Mouse (Mus musculus): ENCODE results near the gene Fbxo46. TPM values are rescaled to one million over a fixed set of nuclear protein-coding genes. Genes with fewer than 3 reads are reported as not detected.
A peak's percentile ranks its signal among the peaks of the same experiment; 100 is the strongest.

The Fbxo46 gene
- polyA plus RNA-seq, 1 experiment from 2014 or later = 20.9 TPM

DNA sequence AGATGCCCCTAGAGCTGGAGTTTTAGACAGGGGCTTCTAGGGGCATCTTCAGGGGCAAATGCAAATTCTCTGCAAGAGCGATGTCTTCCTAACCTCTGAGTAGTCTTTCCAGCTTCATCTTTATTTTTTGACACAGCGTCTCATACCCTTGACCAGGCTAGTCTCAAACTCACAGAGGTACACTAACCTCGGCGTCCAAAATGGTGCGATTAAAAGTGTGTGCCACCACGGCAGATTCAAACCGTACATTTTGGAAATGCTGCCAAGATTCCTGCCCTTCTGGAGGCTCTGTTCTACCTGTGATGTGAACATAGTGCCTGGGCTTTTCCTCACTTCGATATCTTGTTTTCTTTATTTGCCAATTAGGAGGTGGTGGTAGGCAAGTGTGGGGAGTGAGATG is 576 bp upstream of the Fbxo46 start:
- Histone ChIP-seq H3K4me1 (peaks cover 17% of the 10 kb centered on the region), H3K9me3 (replicated peaks) (peaks cover 8% of the 10 kb centered on the region; the same call in 1 of the 2 replicates), H3K4me2 (replicated peaks) (no peak overlapping the region), H3K4me3 (no peak overlapping the region), H3K9ac (no peak overlapping the region), H3K27me3 (peaks cover 12% of the 10 kb centered on the region; the same call in 1 of the 2 replicates), H3K27ac (no peak overlapping the region), H3K36me3 (no peaks in the 10 kb centered on the region)
- ATAC-seq (ENCODE audit: low FRiP score) = peak; percentile 44; the same call in 1 of the 2 replicates
- WGBS = 92% methylated on average over 8 of the region's 8 CpGs

DNA sequence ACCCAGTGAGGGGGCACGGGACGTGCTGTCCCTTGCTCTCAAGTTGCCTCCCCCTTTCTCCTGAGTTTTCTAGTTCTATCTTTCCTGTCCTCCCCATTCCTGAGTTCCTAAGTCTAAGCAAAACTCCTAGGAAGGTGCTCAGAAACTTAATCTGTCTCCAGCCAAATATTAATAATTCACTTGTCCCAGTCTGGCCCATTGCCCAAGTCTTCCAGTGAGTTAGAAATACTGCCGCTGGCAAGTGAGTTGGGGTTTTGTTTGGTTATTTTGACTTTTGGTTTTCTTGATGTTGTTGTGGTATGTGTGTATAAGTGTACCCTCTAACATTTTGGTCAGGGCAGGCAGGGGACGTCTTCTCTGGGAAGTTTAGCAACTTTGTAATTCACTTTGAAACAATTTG is 2.0 kb downstream of the Fbxo46 start:
- H3K9ac ChIP-seq = no peak overlapping the region
- no peaks in the 10 kb centered on the region for H3K36me3 ChIP-seq
- no peak overlapping the region for H3K27ac ChIP-seq
- H3K27me3 ChIP-seq = peaks cover 12% of the 10 kb centered on the region; the same call in 1 of the 2 replicates
- H3K4me2 ChIP-seq (replicated peaks) = no peak overlapping the region
- H3K4me1 ChIP-seq = peaks cover 17% of the 10 kb centered on the region
- 87% methylated on average over 4 of the region's 4 CpGs for WGBS
- no peak for ATAC-seq (ENCODE audit: low FRiP score)
- peaks cover 8% of the 10 kb centered on the region; the same call in 1 of the 2 replicates for H3K9me3 ChIP-seq (replicated peaks)
- H3K4me3 ChIP-seq = no peak overlapping the region

DNA sequence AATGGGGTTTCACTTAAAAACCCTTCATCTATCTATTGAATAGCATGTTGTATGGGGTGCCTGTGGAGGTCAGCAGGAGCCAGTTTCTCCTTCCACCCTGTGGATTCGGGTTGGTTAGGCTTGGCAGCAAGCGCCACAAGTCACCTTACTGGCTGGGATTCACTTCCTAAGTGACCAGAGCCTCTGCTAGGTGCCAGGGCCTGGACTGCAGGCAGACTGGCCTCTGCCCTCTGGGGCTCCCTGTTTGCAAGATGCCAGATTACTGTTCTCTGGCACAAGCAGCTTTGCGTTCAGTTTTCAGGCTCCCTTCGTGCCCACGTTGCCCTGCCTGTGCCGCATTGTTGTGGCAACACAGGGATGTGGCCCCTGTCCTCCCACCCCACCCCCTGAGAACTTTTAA is 5.1 kb downstream of the Fbxo46 start:
- 85% methylated on average over 6 of the region's 6 CpGs for WGBS
- Histone ChIP-seq H3K9ac (no peak overlapping the region), H3K27ac (0 out of 2 replicates have a peak overlapping the region, but pooled peaks have one; percentile 5), H3K4me1 (peaks cover 12% of the 10 kb centered on the region), H3K36me3 (0 out of 2 replicates have a peak, but pooled peaks cover 6% of the 10 kb centered on the region), H3K4me2 (replicated peaks) (no peak overlapping the region), H3K4me3 (no peak overlapping the region), H3K9me3 (replicated peaks) (no peaks in the 10 kb centered on the region), H3K27me3 (no peaks in the 10 kb centered on the region)
- no peak for ATAC-seq (ENCODE audit: low FRiP score)

DNA sequence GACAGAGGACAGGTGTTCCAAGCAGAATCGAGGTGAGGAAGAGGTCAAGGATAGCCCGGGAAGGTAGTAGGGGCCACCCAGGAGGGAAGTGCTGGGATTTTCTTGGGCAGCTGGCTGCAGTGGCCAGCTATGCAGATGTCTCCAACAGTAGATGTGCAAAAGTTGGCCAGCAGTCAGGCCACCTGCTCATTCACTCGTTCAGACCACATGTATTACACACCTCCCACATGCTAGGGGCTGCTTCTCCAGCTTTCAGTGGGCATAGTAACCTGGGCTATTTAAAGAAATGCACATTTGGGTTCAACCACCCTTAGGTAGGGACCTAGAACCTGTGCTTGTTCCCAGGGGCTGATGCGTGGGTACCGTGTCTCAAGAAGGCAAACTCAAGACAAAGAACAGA is 8.1 kb downstream of the Fbxo46 start:
- Histone ChIP-seq H3K4me2 (replicated peaks) (no peak overlapping the region), H3K27me3 (no peaks in the 10 kb centered on the region), H3K9me3 (replicated peaks) (no peaks in the 10 kb centered on the region), H3K4me3 (no peak overlapping the region), H3K36me3 (0 out of 2 replicates have a peak, but pooled peaks cover 6% of the 10 kb centered on the region), H3K27ac (no peak overlapping the region), H3K4me1 (peaks cover 14% of the 10 kb centered on the region; the same call in 1 of the 2 replicates), H3K9ac (no peak overlapping the region)
- WGBS = 89% methylated on average over 5 of the region's 5 CpGs
- no peak for ATAC-seq (ENCODE audit: low FRiP score)

DNA sequence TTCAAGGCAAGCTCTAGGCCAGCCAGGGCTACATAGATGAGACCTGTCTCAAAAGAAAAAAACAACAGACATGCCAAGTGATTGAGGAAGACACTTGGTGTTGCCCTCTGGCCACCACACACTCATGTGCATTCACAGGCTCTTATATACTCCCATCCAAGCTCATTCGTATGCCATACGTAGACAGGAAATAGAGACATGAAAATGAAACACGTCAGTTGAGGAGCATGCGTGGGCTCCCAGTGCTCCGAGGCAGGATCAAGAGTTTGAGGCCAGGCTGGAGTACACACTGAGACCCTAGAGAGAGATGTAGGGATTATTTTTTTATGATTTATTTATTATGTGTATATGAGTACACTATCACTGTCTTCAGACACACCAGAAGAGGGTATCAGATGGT is 9.7 kb downstream of the Fbxo46 start:
- WGBS = 93% methylated on average over 5 of the region's 5 CpGs
- ATAC-seq (ENCODE audit: low FRiP score) = no peak
- H3K9ac ChIP-seq = no peak overlapping the region

DNA sequence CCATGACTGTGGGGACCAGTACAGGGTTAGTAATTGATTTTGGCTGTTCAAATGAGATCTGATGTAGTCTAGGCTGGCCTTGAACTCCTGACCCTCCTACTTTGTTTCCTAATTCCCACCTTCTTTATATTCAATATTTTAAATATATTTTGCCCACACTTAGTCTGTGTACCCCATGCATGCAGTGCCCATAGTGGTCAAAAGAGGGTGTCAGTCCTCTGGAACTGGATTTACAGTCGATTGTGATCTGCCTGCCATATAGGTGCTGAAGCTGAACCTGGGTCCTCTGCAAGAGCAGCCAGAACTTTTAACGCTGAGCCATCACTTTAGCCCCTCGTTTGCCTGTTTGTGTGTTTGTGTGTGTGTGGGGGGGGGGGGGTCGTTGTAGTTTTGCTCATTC is 11.0 kb downstream of the Fbxo46 start:
- Histone ChIP-seq H3K9me3 (replicated peaks) (no peaks in the 10 kb centered on the region), H3K4me3 (peak overlapping the region; percentile 36), H3K36me3 (peaks cover 18% of the 10 kb centered on the region), H3K27ac (peak overlapping the region; percentile 92), H3K9ac (peak overlapping the region; percentile 48), H3K4me1 (peaks cover 14% of the 10 kb centered on the region; the same call in 1 of the 2 replicates), H3K27me3 (no peaks in the 10 kb centered on the region), H3K4me2 (replicated peaks) (peak overlapping the region; percentile 57)
- 36% methylated on average over 4 of the region's 4 CpGs for WGBS
- ATAC-seq (ENCODE audit: low FRiP score) = peak; percentile 16; the same call in 1 of the 2 replicates

More for the DNA sequence above, 9.7 kb downstream of the Fbxo46 start:
- no peak overlapping the region for H3K4me2 ChIP-seq (replicated peaks)
- H3K4me1 ChIP-seq = peaks cover 14% of the 10 kb centered on the region; the same call in 1 of the 2 replicates
- no peaks in the 10 kb centered on the region for H3K27me3 ChIP-seq
- no peaks in the 10 kb centered on the region for H3K9me3 ChIP-seq (replicated peaks)
- no peak overlapping the region for H3K27ac ChIP-seq
- 0 out of 2 replicates have a peak, but pooled peaks cover 6% of the 10 kb centered on the region for H3K36me3 ChIP-seq
- H3K4me3 ChIP-seq = no peak overlapping the region

DNA sequence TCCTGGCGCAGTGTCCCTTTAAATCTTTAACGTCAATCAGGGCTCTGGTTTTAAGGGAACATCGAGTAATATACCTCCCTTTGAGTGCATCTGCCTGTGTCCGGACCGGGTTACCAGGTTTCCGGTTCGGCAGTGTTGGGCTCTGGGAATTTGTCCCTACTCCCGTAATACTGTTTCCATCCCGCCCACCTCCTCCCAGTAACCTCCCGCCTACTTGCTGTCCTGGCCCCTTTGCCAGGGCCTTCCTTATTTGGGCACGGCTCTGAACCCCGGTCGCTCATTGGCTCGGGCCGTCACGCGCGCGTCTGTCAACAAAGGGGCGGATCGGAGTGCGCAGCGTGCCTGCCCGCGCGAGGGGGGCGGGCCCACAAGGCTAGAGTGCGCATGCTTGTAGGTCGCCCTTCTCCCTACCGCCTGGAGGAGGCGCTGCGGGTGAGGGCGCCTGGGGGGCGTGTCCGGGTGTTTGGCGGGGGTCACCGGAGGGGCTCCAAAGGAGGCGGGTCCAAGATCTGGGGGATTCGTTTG is 11.7 kb downstream of the Fbxo46 start:
- Histone ChIP-seq H3K36me3 (peaks cover 25% of the 10 kb centered on the region), H3K27me3 (no peaks in the 10 kb centered on the region), H3K27ac (peak overlapping the region; percentile 92), H3K9me3 (replicated peaks) (no peaks in the 10 kb centered on the region), H3K4me3 (peak overlapping the region; percentile 36), H3K9ac (peak overlapping the region; percentile 48), H3K4me2 (replicated peaks) (peak overlapping the region; percentile 57), H3K4me1 (peaks cover 14% of the 10 kb centered on the region; the same call in 1 of the 2 replicates)
- WGBS = under 1% methylated on average over 39 of the region's 39 CpGs
- ATAC-seq (ENCODE audit: low FRiP score) = peak; percentile 98

DNA sequence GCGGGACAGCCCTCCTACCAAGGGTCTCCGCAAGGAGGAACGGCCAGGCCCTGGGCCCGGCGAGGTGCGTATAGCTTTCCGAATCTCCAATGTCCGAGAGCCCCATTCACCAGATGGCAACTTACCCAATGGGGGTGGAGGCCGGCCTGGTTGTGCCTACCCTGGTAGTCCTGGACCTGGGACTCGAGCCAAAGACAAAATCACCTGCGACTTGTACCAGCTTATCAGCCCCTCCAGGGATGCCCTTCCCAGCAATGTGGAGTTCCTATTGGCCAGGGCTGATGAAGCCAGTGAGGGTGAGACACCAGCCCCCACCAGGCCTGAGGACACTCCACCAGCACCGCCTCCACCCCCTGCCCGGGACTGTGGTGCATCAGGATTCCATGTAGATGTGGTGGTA is 16.5 kb downstream of the Fbxo46 start:
- Histone ChIP-seq H3K27ac (no peak overlapping the region), H3K9ac (no peak overlapping the region), H3K36me3 (peaks cover 60% of the 10 kb centered on the region), H3K4me1 (peaks cover 5% of the 10 kb centered on the region; the same call in 1 of the 2 replicates), H3K4me3 (no peak overlapping the region), H3K4me2 (replicated peaks) (no peak overlapping the region), H3K27me3 (no peaks in the 10 kb centered on the region), H3K9me3 (replicated peaks) (no peaks in the 10 kb centered on the region)
- no peak for ATAC-seq (ENCODE audit: low FRiP score)
- whole genome bisulfite sequencing = 97% methylated on average over 13 of the region's 13 CpGs

DNA sequence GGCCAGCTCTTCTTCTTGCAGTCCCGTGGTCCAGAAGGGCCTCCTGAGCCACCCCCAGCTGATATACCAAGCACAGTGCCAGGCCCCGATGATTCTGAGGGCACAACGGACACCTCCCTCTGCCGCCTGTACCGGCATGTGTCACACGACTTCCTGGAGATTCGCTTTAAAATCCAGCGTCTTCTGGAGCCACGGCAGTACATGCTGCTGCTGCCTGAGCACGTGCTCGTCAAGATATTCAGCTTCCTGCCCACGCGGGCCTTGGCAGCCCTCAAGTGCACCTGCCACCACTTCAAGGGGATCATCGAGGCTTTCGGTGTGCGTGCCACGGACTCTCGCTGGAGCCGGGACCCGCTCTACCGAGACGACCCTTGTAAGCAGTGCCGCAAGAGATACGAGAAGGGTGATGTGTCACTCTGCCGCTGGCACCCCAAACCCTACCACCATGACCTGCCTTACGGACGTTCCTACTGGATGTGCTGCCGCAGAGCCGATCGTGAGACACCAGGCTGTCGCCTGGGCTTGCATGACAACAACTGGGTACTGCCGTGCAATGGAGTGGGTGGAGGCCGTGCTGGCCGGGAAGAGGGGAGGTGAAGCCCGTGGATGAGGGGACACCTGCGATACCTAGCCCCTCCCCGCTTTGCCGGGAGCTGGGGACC is 17.1 kb downstream of the Fbxo46 start:
- Histone ChIP-seq H3K27me3 (no peaks in the 10 kb centered on the region), H3K4me2 (replicated peaks) (no peak overlapping the region), H3K4me1 (peaks cover 4% of the 10 kb centered on the region; the same call in 1 of the 2 replicates), H3K4me3 (no peak overlapping the region), H3K9me3 (replicated peaks) (no peaks in the 10 kb centered on the region), H3K9ac (no peak overlapping the region), H3K36me3 (peaks cover 66% of the 10 kb centered on the region), H3K27ac (0 out of 2 replicates have a peak overlapping the region, but pooled peaks have one; percentile 12)
- 92% methylated on average over 38 of the region's 38 CpGs for WGBS
- no peak for ATAC-seq (ENCODE audit: low FRiP score)

DNA sequence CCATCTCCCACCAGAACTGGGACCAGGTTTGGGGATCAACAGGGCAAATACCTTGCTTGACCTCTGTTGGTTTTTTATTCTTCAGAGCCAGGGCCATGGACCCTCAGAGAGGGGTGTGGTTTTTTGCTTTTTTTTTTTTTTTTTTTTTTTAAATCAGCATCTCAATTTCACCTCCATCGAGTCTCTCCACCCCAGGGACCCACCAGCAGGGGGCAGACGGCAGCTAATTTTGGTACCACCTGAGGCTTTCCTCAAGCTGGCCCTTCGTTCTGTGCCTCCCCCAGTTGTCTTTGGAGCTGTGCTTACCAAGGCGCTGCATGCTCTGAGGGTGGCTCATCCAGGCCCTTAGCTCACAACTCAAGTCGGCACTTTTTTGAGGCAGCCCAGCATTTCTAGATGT is 17.7 kb downstream of the Fbxo46 start:
- 55% methylated on average over 5 of the region's 5 CpGs for WGBS
- H3K4me1 ChIP-seq = no peaks in the 10 kb centered on the region
- no peak overlapping the region for H3K9ac ChIP-seq
- H3K9me3 ChIP-seq (replicated peaks) = no peaks in the 10 kb centered on the region
- H3K27me3 ChIP-seq = no peaks in the 10 kb centered on the region
- peaks cover 71% of the 10 kb centered on the region for H3K36me3 ChIP-seq
- no peak overlapping the region for H3K4me2 ChIP-seq (replicated peaks)
- no peak for ATAC-seq (ENCODE audit: low FRiP score)
- no peak overlapping the region for H3K27ac ChIP-seq
- no peak overlapping the region for H3K4me3 ChIP-seq

DNA sequence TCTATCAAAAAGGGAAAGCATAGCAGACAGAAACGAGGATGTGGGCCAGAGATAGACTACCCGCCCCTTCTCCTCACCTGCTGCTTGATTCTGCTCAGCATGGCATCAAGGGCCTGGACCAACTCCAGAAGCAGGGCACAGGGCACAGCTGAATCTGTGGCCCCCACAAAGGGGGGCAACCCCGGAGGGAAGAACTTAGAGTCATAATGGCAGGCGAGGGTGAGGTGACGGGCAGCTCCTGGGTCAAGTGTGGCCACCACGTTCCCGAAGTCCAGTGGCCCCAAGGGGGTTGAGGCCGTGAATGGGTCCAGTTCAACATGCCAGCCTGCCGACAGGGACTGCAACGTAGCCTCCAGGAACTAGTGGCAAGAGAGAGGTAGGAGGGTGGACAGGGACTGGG is 27.1 kb downstream of the Fbxo46 start:
- WGBS = 89% methylated on average over 10 of the region's 10 CpGs
- H3K27me3 ChIP-seq = no peaks in the 10 kb centered on the region
- peaks cover 24% of the 10 kb centered on the region for H3K36me3 ChIP-seq
- H3K9ac ChIP-seq = no peak overlapping the region
- H3K4me1 ChIP-seq = peaks cover 24% of the 10 kb centered on the region
- H3K4me3 ChIP-seq = no peak overlapping the region
- H3K9me3 ChIP-seq (replicated peaks) = no peaks in the 10 kb centered on the region
- H3K27ac ChIP-seq = no peak overlapping the region
- no peak for ATAC-seq (ENCODE audit: low FRiP score)
- H3K4me2 ChIP-seq (replicated peaks) = no peak overlapping the region

DNA sequence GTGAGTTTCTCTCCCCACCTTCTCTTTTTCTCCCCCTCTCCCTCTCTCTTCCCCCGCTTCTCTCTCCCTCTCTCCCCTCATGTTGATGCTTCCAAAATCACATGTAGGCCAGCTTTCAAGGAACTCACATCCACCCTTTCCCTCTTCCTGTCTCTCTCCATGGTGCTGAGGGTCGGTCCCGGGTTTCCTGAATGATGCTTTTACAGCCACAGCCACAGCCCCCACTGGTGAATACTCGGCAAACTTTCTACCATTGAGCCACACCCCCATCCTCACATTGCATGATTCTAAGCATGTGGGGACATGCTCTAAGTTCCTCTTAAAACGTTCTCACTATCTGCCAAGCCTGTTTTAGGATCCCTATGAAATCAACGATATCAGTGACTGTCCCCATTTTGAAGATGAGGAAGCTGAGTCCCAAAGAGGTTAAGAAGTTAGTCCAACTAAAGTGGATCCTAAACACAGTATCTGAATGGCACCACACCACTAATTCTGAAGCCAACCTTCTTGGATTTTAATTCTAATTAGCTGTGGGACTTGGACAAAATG is 27.9 kb downstream of the Fbxo46 start:
- Histone ChIP-seq H3K36me3 (peaks cover 22% of the 10 kb centered on the region), H3K9me3 (replicated peaks) (no peaks in the 10 kb centered on the region), H3K4me2 (replicated peaks) (peak overlapping the region; percentile 66), H3K4me1 (peaks cover 24% of the 10 kb centered on the region), H3K27ac (no peak overlapping the region), H3K27me3 (no peaks in the 10 kb centered on the region), H3K4me3 (peak overlapping the region; percentile 60; the same call in 1 of the 2 replicates), H3K9ac (peak overlapping the region; percentile 9; the same call in 1 of the 2 replicates)
- WGBS = 62% methylated on average over 6 of the region's 6 CpGs
- no peak for ATAC-seq (ENCODE audit: low FRiP score)
